In the genomic region with DNA sequence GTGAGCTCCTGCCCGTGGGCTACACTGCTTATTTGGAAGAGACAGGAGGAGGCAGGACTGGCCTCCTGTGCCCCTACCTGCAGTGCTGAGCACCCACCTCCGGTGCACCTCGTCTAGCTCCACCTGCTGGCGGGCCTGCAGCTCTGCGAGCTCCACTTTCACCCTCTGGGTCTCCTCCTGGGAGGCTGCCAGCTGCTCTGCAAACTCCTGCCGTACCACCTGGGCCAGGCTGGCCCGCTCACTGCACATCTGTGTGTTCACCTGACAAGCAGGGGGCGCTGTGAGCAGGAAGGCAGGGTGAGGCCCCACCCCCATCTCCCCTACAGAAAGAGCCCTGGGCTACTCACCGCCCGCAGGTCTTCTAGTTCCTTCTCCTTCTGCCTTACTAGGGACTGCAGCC, we compare ENCODE assay signal across 8 mouse cellular contexts. TPM values are rescaled to one million over a fixed set of nuclear protein-coding genes. Genes with fewer than 3 reads are reported as not detected.
DNase-seq lines count a peak whose midpoint lies in the region; ATAC-seq and TF ChIP-seq lines count a peak whose summit lies in the region.
"Had no signal": no experiment of that assay in that cellular context is flagged by ENCODE, and none has a peak within 500 bp of the region (broad histone marks: within the 10 kb centered on the region; RNA-seq: fewer than 3 reads in every experiment).

No protein-coding gene starts in this region.

- DNase-seq in urinary bladder, postnatal 14 days (ENCODE audit: low spot score) = peak; percentile 54
- no peak for DNase-seq in urinary bladder, adult 2 months (ENCODE audit: low spot score)
- peak; percentile 72 for DNase-seq in adrenal gland, postnatal 25 days
- DNase-seq in lung, adult 18-20 months = peak; percentile 36 to 53

- 35% methylated on average over 10 of the region's 10 CpGs for WGBS in intestine, embryonic 15.5 days
- 40% methylated on average over 10 of the region's 10 CpGs for WGBS in small intestine, adult 2 months

- peaks cover 20% of the 10 kb centered on the region; the same call in 1 of the 2 replicates for H3K36me3 ChIP-seq in intestine, embryonic 15.5 days
- H3K36me3 ChIP-seq in small intestine, adult 2 months (ENCODE audit: control insufficient read depth, insufficient read depth, low read length) = no peaks in the 10 kb centered on the region

- TF ChIP-seq POLR2A in small intestine, adult 2 months (IDR thresholded peaks at IDR 0.05; ENCODE audit: low read depth, low read length) = no peak

- H3K4me1 ChIP-seq in intestine, embryonic 15.5 days (replicated peaks) = peaks cover 7% of the 10 kb centered on the region; the same call in 1 of the 2 replicates
- peaks cover 3% of the 10 kb centered on the region; the same call in 1 of the 2 replicates for H3K4me1 ChIP-seq in small intestine, adult 2 months (ENCODE audit: control insufficient read depth, insufficient read depth, insufficient read length, low read length)

- no peak overlapping the region for H3K4me2 ChIP-seq in intestine, embryonic 15.5 days (replicated peaks)
- H3K4me2 ChIP-seq: hindbrain, embryonic 15.5 days had no signal

- ATAC-seq in erythroid progenitor cell, adult 5-6 weeks (replicated peaks; ENCODE audit: low FRiP score, poor library complexity, severe bottlenecking) = peak; percentile 11; the same call in 1 of the 2 replicates
- ATAC-seq in intestine, embryonic 15.5 days = peak; percentile 48

- TF ChIP-seq CTCF in small intestine, adult 2 months (IDR thresholded peaks at IDR 0.05; ENCODE audit: extremely low read depth, insufficient read length, insufficient replicate concordance, low read depth, low read length) = peak; percentile 75

- H3K4me3 ChIP-seq in intestine, embryonic 15.5 days (replicated peaks) = no peak overlapping the region
- no peak overlapping the region for H3K4me3 ChIP-seq in small intestine, adult 2 months (ENCODE audit: low read depth, low read length)
- H3K4me3 ChIP-seq: hindbrain, embryonic 15.5 days had no signal

- no peaks in the 10 kb centered on the region for H3K27me3 ChIP-seq in intestine, embryonic 15.5 days (replicated peaks)
- no peaks in the 10 kb centered on the region for H3K27me3 ChIP-seq in small intestine, adult 2 months (ENCODE audit: control insufficient read depth, insufficient read depth, low read length)
- H3K27me3 ChIP-seq: hindbrain, embryonic 15.5 days had no signal

- H3K9me3 ChIP-seq in intestine, embryonic 15.5 days = no peaks in the 10 kb centered on the region
- H3K9me3 ChIP-seq: hindbrain, embryonic 15.5 days had no signal

- no peak overlapping the region for H3K9ac ChIP-seq in intestine, embryonic 15.5 days
- H3K9ac ChIP-seq: hindbrain, embryonic 15.5 days had no signal

- H3K27ac ChIP-seq in intestine, embryonic 15.5 days = no peak overlapping the region
- no peak overlapping the region for H3K27ac ChIP-seq in small intestine, adult 2 months (ENCODE audit: insufficient read depth, low read depth, low read length)
- H3K27ac ChIP-seq: hindbrain, embryonic 15.5 days had no signal

RNA-seq across cellular contexts. Expression of a gene that starts 18.3 kb away (rescaled TPM):
- polyA plus RNA-seq in urinary bladder, adult 2 months (2012; rRNA removed) = 15.2 and 15.3 TPM in 2 replicates
- 11.8 and 15.5 TPM in 2 replicates for total RNA-seq in adrenal gland, postnatal 25 days (2021)
- 0.84 and 1.4 TPM in 2 replicates for total RNA-seq in erythroid progenitor cell, adult 5-6 weeks (2015; ENCODE audit: low replicate concordance)
- total RNA-seq in erythroid progenitor cell, adult 5-6 weeks (2017; ENCODE audit: low replicate concordance) = 0.26 and 0.53 TPM in 2 replicates
- 3.1 and 3.4 TPM in 2 replicates for polyA plus RNA-seq in intestine, embryonic 15.5 days (2015; fragmentation: Nextera tagmentation; extraction: Ambion mirVana)
- 4.6 and 6.0 TPM in 2 replicates for polyA plus RNA-seq in small intestine, adult 2 months (2012; rRNA removed)

RNA-seq across cellular contexts. Expression of a gene that starts 21.3 kb away (rescaled TPM):
- 7.6 and 10.5 TPM in 2 replicates for polyA plus RNA-seq in urinary bladder, adult 2 months (2012; rRNA removed)
- total RNA-seq in adrenal gland, postnatal 25 days (2021) = 194 and 411 TPM in 2 replicates
- 3.2 TPM in 1 of 2 replicates, not detected in the other for total RNA-seq in erythroid progenitor cell, adult 5-6 weeks (2015; ENCODE audit: low replicate concordance)
- 0.51 and 2.3 TPM in 2 replicates for total RNA-seq in erythroid progenitor cell, adult 5-6 weeks (2017; ENCODE audit: low replicate concordance)
- polyA plus RNA-seq in intestine, embryonic 15.5 days (2015; fragmentation: Nextera tagmentation; extraction: Ambion mirVana) = 14.2 and 19.7 TPM in 2 replicates
- 3.2 TPM in 2 replicates for polyA plus RNA-seq in small intestine, adult 2 months (2012; rRNA removed)

RNA-seq across cellular contexts. Expression of a gene that starts 33.2 kb away (rescaled TPM):
- 36.5 and 38.5 TPM in 2 replicates for polyA plus RNA-seq in urinary bladder, adult 2 months (2012; rRNA removed)
- 17.1 and 18.1 TPM in 2 replicates for total RNA-seq in adrenal gland, postnatal 25 days (2021)
- total RNA-seq in erythroid progenitor cell, adult 5-6 weeks (2015; ENCODE audit: low replicate concordance) = 4.3 and 27.2 TPM in 2 replicates
- 11.0 and 25.7 TPM in 2 replicates for total RNA-seq in erythroid progenitor cell, adult 5-6 weeks (2017; ENCODE audit: low replicate concordance)
- polyA plus RNA-seq in intestine, embryonic 15.5 days (2015; fragmentation: Nextera tagmentation; extraction: Ambion mirVana) = 15.4 and 17.7 TPM in 2 replicates
- 47.0 and 79.3 TPM in 2 replicates for polyA plus RNA-seq in small intestine, adult 2 months (2012; rRNA removed)

RNA-seq across cellular contexts. Expression of a gene that starts 33.4 kb away (rescaled TPM):
- polyA plus RNA-seq in urinary bladder, adult 2 months (2012; rRNA removed) = 47.2 and 49.0 TPM in 2 replicates
- 57.7 and 60.1 TPM in 2 replicates for total RNA-seq in adrenal gland, postnatal 25 days (2021)
- 12.6 TPM in 1 of 2 replicates, not detected in the other for total RNA-seq in erythroid progenitor cell, adult 5-6 weeks (2015; ENCODE audit: low replicate concordance)
- 3.1 TPM in 1 of 2 replicates, not detected in the other for total RNA-seq in erythroid progenitor cell, adult 5-6 weeks (2017; ENCODE audit: low replicate concordance)
- 90.8 and 109 TPM in 2 replicates for polyA plus RNA-seq in intestine, embryonic 15.5 days (2015; fragmentation: Nextera tagmentation; extraction: Ambion mirVana)
- polyA plus RNA-seq in small intestine, adult 2 months (2012; rRNA removed) = 47.0 and 74.1 TPM in 2 replicates
